Mouse (Mus musculus) ES-CJ7 (cell line): ENCODE measurements around the gene Nup62.
A peak's percentile ranks its signal among the peaks of the same experiment; 100 is the strongest.

Experiments used
- DNase-seq: peaks from one replicate; pipeline ENCODE4 v3.0.0; 2011; ENCODE audit warnings: low read depth, low spot score

Nup62 gene

GRCm38 (mm10) chr7:44848561-44849415 lies 32.9 kb downstream of the Nup62 start, which contains the start of the genes Akt1s1 and Tbc1d17:
TSS of gene Akt1s1 (plus strand) at chr7:44848991.
TSS of gene Tbc1d17 (minus strand) at chr7:44849079.
- peak; percentile 100 for DNase-seq

- DNase-seq, result peak; percentile 93
These were observed 33.7 kb downstream of the Nup62 start for GRCm38 (mm10) chr7:44849416-44850111.

GRCm38 (mm10) chr7:44850146-44850545 lies 34.3 kb downstream of the Nup62 start:
- DNase-seq, result peak; percentile 74

DNA sequence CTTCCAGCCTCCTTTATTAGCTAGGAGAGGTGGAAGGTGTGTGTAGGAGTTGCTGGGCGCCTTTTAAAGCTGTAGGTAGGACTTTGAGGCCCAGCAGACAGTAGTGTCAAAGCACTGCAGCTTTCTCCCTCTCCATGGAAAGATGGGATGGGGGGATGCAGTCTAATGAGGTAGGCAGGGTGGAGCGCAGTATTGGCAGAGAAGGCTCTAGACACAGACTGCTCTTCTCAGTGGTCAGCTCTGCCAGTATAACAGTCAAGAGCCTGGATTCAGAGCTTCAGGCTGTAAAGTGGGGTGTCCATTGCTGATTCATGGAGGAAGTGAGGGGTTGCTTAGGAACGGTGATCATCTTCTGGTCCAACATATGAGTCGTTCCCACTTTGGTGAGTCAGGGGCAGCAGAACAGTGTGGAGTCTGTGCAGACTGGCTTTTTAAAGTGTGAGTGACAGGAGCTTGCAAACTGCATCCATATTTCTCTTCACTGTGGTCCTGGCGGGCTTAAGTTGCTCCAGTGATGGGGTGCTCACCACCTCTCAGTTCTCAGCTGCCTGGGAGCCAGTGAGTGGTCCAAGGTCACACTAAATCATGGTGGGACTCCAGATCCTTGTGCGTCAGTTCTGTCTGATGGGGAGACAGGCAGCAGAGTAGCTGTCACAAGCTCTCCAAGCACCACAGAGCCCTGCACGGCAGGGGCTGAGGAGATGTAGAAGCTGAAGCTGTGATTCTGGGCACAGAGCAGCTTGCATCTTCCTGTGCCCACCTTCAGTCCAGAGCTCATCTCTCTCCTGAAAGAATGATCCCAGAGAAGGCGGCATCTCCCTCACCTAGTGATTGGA lies 35.1 kb downstream of the Nup62 start:
- DNase-seq, result no peak

- no peak for DNase-seq
These were observed 35.8 kb downstream of the Nup62 start for GRCm38 (mm10) chr7:44851625-44852234.

DNA sequence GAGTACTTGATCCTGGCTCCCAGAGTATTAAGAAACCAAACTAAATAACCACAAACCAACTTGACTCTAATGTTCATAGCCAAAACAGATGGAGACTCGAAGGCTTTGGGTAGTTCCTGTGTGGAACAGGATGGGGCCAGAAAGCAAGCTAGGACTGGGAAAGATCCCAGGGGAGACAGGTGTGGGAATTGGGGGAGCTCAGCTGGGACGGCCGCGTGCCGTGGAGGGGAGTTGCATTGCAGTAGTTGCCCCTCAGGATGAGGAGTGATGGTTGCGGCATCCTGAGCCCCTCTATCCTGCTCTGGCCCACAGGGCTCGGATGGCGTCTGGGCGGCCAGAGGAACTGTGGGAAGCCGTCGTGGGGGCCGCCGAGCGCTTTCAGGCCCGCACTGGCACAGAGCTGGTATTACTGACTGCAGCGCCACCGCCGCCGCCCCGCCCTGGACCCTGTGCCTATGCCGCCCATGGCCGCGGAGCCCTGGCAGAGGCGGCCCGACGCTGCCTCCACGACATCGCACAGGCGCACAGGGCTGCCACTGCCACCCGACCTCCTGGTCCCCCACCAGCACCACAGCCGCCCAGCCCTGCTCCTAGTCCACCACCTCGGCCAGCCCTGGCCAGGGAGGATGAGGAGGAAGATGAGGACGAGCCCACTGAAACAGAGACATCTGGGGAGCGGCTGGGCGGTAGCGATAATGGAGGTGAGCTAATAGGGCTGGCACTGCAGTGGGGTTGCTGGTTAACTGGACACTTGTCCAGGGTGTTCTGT lies 36.6 kb downstream of the Nup62 start:
- DNase-seq, result no peak

DNA sequence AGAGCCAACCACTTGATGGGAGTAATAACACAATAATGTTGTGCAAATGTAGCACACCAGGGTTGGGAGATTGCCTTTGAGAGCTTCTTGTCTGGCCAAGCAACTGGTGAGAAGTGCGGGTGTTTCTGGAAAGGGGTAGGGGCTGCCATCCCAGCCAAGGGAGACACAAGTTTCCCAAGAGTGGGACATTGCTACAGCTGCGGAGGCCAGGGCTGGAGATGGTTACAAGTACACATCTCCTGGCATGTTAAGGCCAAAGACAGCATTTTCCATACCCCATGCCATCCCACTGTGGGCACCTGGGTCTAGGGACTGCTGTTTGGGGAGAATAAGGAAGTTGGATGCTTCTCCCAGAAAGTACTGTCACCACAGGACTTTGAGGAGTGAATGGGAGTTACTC lies 37.2 kb downstream of the Nup62 start:
- DNase-seq, result no peak

DNA sequence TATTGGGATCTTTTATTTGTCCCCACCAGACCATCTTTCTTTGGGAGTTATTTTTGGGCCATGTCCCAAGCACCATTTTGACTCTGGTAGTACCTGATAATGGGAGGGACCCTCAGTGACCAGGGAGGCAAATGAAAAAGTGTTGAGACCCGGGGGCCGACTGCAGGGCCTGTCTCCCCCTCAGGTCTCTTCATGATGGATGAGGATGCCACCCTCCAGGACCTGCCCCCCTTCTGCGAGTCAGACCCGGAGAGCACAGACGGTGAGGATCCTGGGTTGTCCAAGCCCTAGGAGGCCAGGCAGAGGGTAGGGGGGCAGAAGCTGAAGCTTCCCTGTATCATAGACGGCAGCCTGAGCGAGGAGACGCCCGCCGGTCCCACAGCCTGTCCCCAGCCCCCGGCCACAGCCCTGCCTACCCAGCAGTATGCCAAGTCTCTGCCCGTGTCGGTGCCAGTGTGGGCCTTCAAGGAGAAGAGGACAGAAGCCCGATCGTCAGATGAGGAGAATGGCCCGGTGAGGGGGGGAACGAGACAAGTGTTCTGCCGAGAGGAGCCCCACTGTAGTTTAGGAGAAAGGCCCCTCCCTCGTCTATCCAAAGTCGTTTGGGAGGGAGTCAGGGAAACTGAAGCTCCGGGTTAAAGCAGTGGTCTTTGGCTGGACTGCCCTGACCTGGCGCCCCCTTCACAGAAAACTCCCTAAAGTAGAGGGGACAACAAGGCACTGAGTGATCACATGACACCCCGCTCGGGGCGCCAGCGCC lies 37.9 kb downstream of the Nup62 start:
- DNase-seq, result no peak

DNA sequence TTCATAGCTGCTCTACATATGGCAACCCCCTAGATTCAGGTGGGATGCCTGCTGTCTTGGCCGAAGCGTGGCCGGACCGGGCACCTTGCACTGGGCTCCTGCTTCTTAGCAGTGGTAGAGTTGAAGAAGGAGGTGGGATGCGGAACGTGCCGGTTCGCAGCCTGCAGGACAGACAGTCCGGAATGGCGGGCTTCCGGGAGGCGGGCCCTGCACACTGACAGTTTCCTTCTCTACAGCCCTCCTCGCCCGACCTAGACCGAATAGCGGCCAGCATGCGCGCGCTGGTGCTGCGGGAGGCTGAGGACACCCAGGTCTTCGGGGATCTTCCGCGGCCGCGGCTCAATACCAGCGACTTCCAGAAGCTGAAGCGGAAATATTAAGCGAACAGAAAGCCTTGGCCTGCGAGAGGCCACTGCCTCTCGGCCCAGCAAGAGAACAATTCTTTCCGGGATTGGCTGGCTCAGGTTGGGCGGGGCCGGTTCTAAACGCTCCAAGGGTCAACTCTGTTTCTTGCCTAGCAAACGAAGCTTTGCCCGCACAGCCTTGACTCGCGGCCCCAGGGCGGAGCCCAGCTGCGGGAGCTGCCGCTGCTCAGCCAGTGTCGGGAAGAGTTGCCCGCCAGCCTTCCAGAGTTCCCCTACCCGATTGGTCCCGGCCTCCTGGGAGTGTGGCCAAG lies 38.6 kb downstream of the Nup62 start:
- DNase-seq, result peak; percentile 74

DNA sequence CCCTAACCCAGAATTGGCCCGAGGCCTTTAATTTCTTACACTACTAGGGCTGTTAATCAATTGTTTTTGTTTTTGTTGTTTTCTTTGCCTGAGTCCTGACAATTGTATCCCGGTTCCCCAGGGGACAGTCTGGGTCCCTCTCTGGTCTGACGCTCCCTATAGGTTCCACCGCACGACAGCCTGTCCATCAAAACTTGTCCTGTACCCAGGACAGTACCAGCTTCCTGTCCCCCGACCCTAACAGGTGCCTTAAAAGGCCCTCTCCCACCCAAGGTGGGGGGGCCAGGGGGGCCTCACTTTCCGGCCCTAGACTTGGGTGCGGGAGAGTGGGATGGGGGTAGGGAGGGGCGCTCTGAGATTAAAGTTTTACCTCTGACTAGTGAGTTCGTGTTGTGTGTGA lies 39.1 kb downstream of the Nup62 start:
- DNase-seq, result no peak

- no peak for DNase-seq
These were observed 40.5 kb downstream of the Nup62 start for GRCm38 (mm10) chr7:44856265-44856916.

DNA sequence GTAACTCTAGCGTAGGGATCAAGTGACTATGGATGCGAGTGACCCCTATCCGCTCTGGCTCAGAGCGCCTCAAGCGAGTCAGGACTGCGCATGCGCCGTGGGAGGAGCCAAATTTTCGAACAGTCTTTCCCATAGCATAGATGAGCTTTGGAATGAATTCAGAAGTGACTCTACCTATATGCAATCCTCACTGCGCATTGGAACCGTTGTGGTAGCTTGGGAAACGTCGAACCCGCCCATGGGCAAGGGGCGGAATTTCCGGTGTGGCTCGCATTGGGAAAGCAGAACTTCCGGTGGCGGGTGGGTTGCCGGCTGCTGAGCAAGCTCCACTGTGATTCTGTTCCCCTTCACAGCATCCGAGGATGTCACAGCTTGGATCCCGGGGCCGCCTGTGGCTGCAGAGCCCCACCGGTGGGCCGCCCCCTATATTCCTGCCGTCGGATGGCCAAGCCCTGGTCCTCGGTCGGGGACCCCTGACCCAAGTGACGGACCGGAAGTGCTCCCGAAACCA lies 41.2 kb downstream of the Nup62 start, which contains the start of gene Pnkp:
TSS of gene Pnkp (plus strand) at position 98 of the 511 bp plus-strand sequence.
- DNase-seq, result peak; percentile 94

GRCm38 (mm10) chr7:44857905-44858304 lies 42.0 kb downstream of the Nup62 start:
- peak; percentile 82 for DNase-seq

- no peak for DNase-seq
These were observed 44.0 kb downstream of the Nup62 start for GRCm38 (mm10) chr7:44859896-44860295.

DNA sequence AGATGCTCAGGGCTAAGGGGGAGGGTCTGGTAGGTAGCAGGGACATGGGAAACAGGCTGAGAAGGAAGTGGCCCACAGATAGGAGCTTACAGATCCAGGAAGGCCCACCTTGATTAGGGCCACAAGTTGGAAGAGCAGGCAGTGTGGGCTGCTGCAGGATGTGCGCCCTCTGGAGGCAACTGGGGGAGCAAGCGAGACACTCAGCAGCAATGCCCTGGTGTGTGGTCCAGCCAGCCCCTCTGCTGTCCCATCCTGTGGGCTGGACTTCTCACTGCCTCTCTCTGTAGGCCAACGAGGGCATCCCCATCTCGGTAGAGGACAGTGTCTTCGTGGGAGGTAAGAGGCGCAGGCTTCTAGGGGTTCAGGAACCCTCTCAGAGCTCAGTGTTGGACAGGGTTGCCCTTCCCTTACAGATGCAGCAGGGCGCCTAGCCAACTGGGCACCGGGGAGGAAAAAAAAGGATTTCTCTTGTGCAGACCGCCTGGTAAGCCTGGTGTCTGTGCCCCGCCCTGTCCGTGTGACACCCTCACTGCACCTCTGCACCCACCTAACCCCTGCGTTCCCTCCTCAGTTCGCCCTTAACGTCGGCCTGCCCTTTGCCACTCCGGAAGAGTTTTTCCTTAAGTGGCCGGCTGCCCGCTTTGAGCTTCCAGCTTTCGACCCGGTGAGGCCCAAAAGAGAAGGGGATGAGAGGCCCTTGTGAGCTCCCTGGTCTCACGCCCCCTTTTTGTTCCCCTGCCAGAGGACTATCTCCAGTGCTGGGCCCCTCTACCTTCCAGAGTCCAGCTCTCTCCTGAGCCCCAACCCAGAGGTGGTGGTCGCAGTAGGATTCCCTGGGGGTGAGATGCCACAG lies 44.9 kb downstream of the Nup62 start:
- peak; percentile 69 for DNase-seq

DNA sequence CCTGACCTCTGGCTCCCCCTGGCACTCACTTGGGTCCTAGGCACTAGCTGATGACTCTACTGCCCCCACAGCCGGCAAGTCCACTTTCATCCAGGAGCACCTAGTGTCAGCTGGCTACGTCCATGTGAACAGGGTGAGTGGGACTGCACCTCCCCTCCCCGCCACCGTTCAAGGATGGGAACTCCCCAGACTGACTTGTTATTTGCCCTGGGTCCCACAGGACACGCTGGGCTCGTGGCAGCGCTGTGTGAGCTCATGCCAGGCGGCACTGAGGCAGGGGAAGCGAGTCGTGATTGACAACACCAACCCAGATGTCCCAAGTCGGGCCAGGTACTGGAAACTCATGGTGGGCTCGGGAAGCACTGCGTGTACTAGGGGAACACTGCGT lies 45.5 kb downstream of the Nup62 start:
- no peak for DNase-seq

DNA sequence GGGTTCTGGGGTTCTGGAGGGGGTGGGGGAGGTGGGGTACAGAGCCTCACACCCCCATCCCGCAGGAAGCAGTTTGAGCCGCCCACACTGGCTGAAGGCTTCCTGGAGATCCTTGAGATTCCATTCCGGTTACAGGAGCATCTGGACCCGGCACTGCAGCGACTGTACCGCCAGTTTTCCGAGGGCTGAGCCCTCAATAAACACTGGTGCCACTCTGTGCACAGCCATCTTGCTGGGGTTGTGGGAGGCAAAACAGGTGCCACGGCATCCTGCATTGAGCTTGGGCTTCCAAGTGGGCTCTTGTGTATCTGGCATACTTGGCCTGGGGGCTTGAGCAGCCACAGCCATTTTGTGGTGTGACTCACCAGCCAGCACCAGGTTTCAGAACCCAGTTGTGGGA lies 46.5 kb downstream of the Nup62 start:
- no peak for DNase-seq

DNA sequence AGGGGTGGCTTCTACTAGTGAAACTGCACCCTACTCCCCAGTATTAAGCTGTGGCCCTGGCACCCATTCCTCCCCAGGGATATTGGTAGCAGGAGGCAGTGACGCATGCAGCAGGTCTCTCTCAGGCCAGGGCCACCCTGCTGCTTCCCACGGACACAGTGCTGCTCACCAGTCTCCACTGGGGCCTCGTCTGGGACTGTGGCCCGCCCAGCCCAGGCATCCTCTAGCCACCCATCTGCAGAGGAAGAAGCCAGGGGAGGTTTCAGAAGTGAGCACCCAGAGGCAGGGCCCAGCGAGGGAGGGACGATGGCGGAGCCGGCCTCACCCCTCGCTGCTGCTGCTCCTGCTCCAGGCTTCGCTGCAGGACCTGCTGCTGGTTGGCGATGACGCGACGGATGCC lies 47.3 kb downstream of the Nup62 start:
- no peak for DNase-seq
